Mouse (Mus musculus) CH12.LX (cell line): Measurements from ENCODE around the gene Wdr24. TPM values are rescaled to one million over a fixed set of nuclear protein-coding genes. Genes with fewer than 3 reads are reported as not detected.

Experiments
- DNase-seq: peaks from one replicate; pipeline ENCODE4 v3.0.0-alpha.2; 2013; ENCODE audit errors: extremely low read depth
- H3K27ac ChIP-seq: 2 replicates; pipeline ENCODE4 v1.5.1; 2012; ENCODE audit warnings: low read depth, mild to moderate bottlenecking, control low read depth, moderate library complexity; ENCODE audit not compliant: insufficient read depth
- H3K27me3 ChIP-seq: replicated peaks from 2 replicates; pipeline ENCODE3; 2012; ENCODE audit warnings: inconsistent platforms
- H3K36me3 ChIP-seq, 2 experiments: replicated peaks in 1 of 2; 2 replicates each; pipeline versions ENCODE3 to v1.6.1; 2012; ENCODE audit warnings: inconsistent platforms in 1 of 2, low read length in 1 of 2, mild to moderate bottlenecking in 1 of 2, mixed read lengths in 1 of 2, moderate library complexity in 1 of 2; ENCODE audit not compliant: control insufficient read depth in 1 of 2, insufficient read depth in 1 of 2
- H3K4me1 ChIP-seq, 2 experiments: 2 replicates each; pipeline ENCODE4 v1.6.1; 2012; ENCODE audit warnings: inconsistent platforms in 1 of 2, moderate library complexity in 1 of 2; ENCODE audit not compliant: insufficient read depth in 2 of 2, control insufficient read depth in 1 of 2
- H3K4me2 ChIP-seq: 2 replicates; pipeline ENCODE4 v1.6.1; 2012; ENCODE audit warnings: low read depth, mild to moderate bottlenecking, control low read depth; ENCODE audit not compliant: poor library complexity, insufficient read depth, severe bottlenecking
- H3K4me3 ChIP-seq, 3 experiments: fragments of 150-350 bp in 1 of 3; sonication (generic) in 1 of 3; replicated peaks in 1 of 3; 2 replicates each; pipeline versions ENCODE3 to v1.5.1; 2011 to 2012; ENCODE audit warnings: low read depth in 2 of 3, low read length in 2 of 3, mild to moderate bottlenecking in 2 of 3, moderate library complexity in 2 of 3, control low read depth in 1 of 3, improper control_type of control experiment in 1 of 3, inconsistent platforms in 1 of 3, mixed read lengths in 1 of 3; ENCODE audit not compliant: poor library complexity in 1 of 3
- H3K79me2 ChIP-seq: replicated peaks from 2 replicates; pipeline ENCODE4 v1.6.1; 2012; ENCODE audit warnings: mild to moderate bottlenecking, moderate library complexity; ENCODE audit not compliant: control insufficient read depth, poor library complexity, insufficient read depth, severe bottlenecking; ENCODE audit errors: extremely low read depth
- H3K9ac ChIP-seq: 2 replicates; pipeline ENCODE4 v1.6.1; 2012; ENCODE audit warnings: low read depth, mild to moderate bottlenecking, control low read depth, moderate library complexity; ENCODE audit not compliant: insufficient read depth
- H3K9me3 ChIP-seq: replicated peaks from 2 replicates; pipeline ENCODE3; 2012; ENCODE audit warnings: low read length, inconsistent platforms, mixed read lengths
- BHLHE40 ChIP-seq: IDR thresholded peaks from 2 replicates; pipeline ENCODE4 v1.6.1; 2011; ENCODE audit warnings: mild to moderate bottlenecking, low read depth, low read length, improper control_type of control experiment
- ELF1 ChIP-seq: IDR thresholded peaks from 2 replicates; pipeline ENCODE4 v1.6.1; 2014; ENCODE audit warnings: low read depth, mild to moderate bottlenecking, inconsistent platforms, low read length, improper control_type of control experiment
- GABPA ChIP-seq: IDR thresholded peaks from 2 replicates; pipeline ENCODE4 v1.6.1; 2012; ENCODE audit warnings: low read depth, low read length, improper control_type of control experiment, inconsistent platforms; ENCODE audit not compliant: insufficient replicate concordance
- JUND ChIP-seq: conservative IDR thresholded peaks from 2 replicates; pipeline ENCODE4 v1.6.1; 2011; ENCODE audit warnings: low read depth, low read length, improper control_type of control experiment
- KAT2A ChIP-seq: IDR thresholded peaks from 2 replicates; pipeline ENCODE4 v1.6.1; 2012; ENCODE audit warnings: low read length, improper control_type of control experiment, inconsistent platforms; ENCODE audit not compliant: insufficient replicate concordance
- MAZ ChIP-seq: IDR thresholded peaks from 2 replicates; pipeline ENCODE4 v1.6.1; 2012; ENCODE audit warnings: low read depth, mild to moderate bottlenecking, inconsistent platforms, low read length, improper control_type of control experiment, moderate library complexity
- MYC ChIP-seq: IDR thresholded peaks from 2 replicates; pipeline ENCODE4 v1.6.1; 2011; ENCODE audit warnings: low read depth, mild to moderate bottlenecking, improper control_type of control experiment, low read length
- NRF1 ChIP-seq: IDR thresholded peaks from 2 replicates; pipeline ENCODE4 v1.6.1; 2014; ENCODE audit warnings: low read depth, mild to moderate bottlenecking, inconsistent platforms, low read length, improper control_type of control experiment, moderate library complexity
- RAD21 ChIP-seq: IDR thresholded peaks from 2 replicates; pipeline ENCODE4 v1.6.1; 2011; ENCODE audit warnings: low read depth, mild to moderate bottlenecking, low read length, improper control_type of control experiment, moderate library complexity
- SIN3A ChIP-seq: IDR thresholded peaks from 2 replicates; pipeline ENCODE4 v1.6.1; 2012; ENCODE audit warnings: low read length, improper control_type of control experiment, inconsistent platforms
- TCF12 ChIP-seq: IDR thresholded peaks from 2 replicates; pipeline ENCODE4 v1.6.1; 2014; ENCODE audit warnings: low read depth, mild to moderate bottlenecking, inconsistent platforms, low read length, improper control_type of control experiment
- ZNF384 ChIP-seq: IDR thresholded peaks from 2 replicates; pipeline ENCODE4 v1.6.1; 2012; ENCODE audit warnings: low read depth, low read length, improper control_type of control experiment, inconsistent platforms
- dilution Hi-C: fragments of 300-500 bp; cut with MboI; formaldehyde crosslinking; loops from 2 replicates; pipeline ENCODE4 v1.14.3; 2020; ENCODE audit warnings: low sequenced_read_pairs; ENCODE audit not compliant: extremely low pct_unique_long_range_greater_than_20kb, extremely low pct_ligation_motif_present
- in situ Hi-C: fragments of 300-500 bp; cut with MboI; formaldehyde crosslinking; loops from 3 replicates; pipeline ENCODE4 v1.14.3; 2019; ENCODE audit warnings: low sequenced_read_pairs, low pct_ligation_motif_present, low pct_unique_long_range_greater_than_20kb, mixed read lengths
- polyA plus RNA-seq: library from polyadenylated mRNA; unstranded; fragments of >175 nt; gene quantifications from 2 replicates; pipeline ENCODE4 v1.2.1, GENCODE M21; 2012; ENCODE audit warnings: low read depth; ENCODE audit not compliant: insufficient read length
- total RNA-seq, 2 experiments: library from RNA; depleted of rRNA; stranded (reverse); fragments of 300-350 nt in 1 of 2; fragments of >200 nt in 1 of 2; gene quantifications; 2 replicates each; pipeline ENCODE4 v1.2.3; 2012 to 2014

The Wdr24 gene
- total and polyA plus RNA-seq, 3 experiments = 20.4 to 28.6 (median 20.9) TPM

GRCm38 (mm10) chr17:25834595-25835222, 11.3 kb downstream of the Wdr24 start:
- in situ Hi-C loops = no loop called here
- peaks cover 62 to 76% of the 10 kb centered on the region in 2 experiments for H3K36me3 ChIP-seq
- H3K9me3 ChIP-seq = no peaks in the 10 kb centered on the region
- no peak overlapping the region for H3K9ac ChIP-seq
- H3K79me2 ChIP-seq = peaks cover 14% of the 10 kb centered on the region
- H3K4me3 ChIP-seq = no peak overlapping the region
- peaks cover 16 to 37% of the 10 kb centered on the region in 2 experiments for H3K4me1 ChIP-seq
- dilution Hi-C loops = no loop called here
- DNase-seq = no peak
- 0 out of 2 replicates have a peak overlapping the region, but pooled peaks have one; percentile 33 for H3K4me2 ChIP-seq
- no peak for TF ChIP-seq NRF1
- H3K27me3 ChIP-seq = no peaks in the 10 kb centered on the region
- no peak overlapping the region for H3K27ac ChIP-seq

DNA sequence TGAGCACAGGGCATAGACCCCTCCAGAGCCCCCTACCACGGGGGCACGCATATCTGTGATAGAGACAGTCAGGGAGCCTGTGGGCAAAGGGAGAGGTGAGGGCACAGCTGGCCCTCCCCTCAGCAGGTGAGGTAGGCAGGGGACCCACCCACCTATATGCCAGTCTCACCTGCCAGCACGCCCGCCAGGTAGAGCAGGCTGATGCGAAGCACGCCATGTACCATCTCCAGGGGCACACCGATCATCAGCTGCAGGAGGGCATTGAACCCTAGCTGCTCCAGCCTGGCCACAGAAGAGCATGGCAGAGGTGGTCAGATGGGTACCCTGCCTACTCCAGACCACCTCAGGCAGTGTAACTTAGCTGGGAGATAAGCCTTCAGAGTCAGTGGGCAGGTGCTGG, 11.9 kb downstream of the Wdr24 start:
- H3K4me3 ChIP-seq = no peak overlapping the region
- no peaks in the 10 kb centered on the region for H3K9me3 ChIP-seq
- no peak overlapping the region for H3K27ac ChIP-seq
- in situ Hi-C loops = no loop called here
- H3K27me3 ChIP-seq = no peaks in the 10 kb centered on the region
- H3K9ac ChIP-seq = no peak overlapping the region
- no peak for DNase-seq
- TF ChIP-seq BHLHE40 = no peak
- no peak for TF ChIP-seq MAZ
- no peak for TF ChIP-seq RAD21
- no peak for TF ChIP-seq KAT2A
- TF ChIP-seq JUND = no peak
- no peak for TF ChIP-seq TCF12
- TF ChIP-seq GABPA = no peak
- H3K36me3 ChIP-seq = peaks cover 64 to 76% of the 10 kb centered on the region in 2 experiments
- dilution Hi-C loops = no loop called here
- peaks cover 14% of the 10 kb centered on the region for H3K79me2 ChIP-seq
- H3K4me2 ChIP-seq = no peak overlapping the region
- H3K4me1 ChIP-seq = peaks cover 16 to 35% of the 10 kb centered on the region in 2 experiments

- in situ Hi-C loops (no loop called here), dilution Hi-C loops (no loop called here)
- Histone ChIP-seq H3K4me3 (no peak overlapping the region), H3K79me2 (peaks cover 14% of the 10 kb centered on the region), H3K9me3 (no peaks in the 10 kb centered on the region), H3K4me1 (peaks cover 16 to 31% of the 10 kb centered on the region in 2 experiments), H3K36me3 (peaks cover 64 to 76% of the 10 kb centered on the region in 2 experiments), H3K9ac (no peak overlapping the region), H3K27ac (no peak overlapping the region), H3K27me3 (no peaks in the 10 kb centered on the region), H3K4me2 (no peak overlapping the region)
- no peak for DNase-seq
- TF ChIP-seq MYC (no peak), ELF1 (no peak), SIN3A (no peak), ZNF384 (no peak)
Measured at GRCm38 (mm10) chr17:25835816-25836215, 12.4 kb downstream of the Wdr24 start.
